Mouse (Mus musculus) brain, adult 2 months (tissue): ENCODE results near the gene Arhgdig.

ENCODE experiments used
- DNase-seq: peaks from one replicate; pipeline ENCODE4 v3.0.0; 2011; ENCODE audit warnings: low read depth, low spot score

Gene Arhgdig

DNA sequence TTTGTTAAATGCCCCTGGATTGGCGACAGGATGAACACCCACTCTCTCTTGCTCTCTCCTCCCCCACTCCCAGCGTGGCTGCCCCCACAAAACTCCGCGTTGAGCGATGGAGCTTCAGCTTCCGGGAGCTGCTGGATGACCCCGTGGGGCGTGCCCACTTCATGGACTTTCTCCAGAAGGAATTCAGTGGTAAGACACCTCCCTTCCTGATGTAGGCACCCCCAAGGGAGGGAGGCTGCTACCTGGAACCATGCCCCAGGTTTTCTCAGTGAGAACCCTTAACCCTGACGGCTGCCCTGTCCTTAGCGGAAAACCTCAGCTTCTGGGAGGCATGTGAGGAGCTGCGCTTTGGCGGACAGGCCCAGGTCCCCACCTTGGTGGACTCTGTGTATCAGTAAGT, at the start of gene Arhgdig:
Arhgdig (minus strand) TSS at position 101 of the 400 bp plus-strand sequence.
- no peak for DNase-seq

DNA sequence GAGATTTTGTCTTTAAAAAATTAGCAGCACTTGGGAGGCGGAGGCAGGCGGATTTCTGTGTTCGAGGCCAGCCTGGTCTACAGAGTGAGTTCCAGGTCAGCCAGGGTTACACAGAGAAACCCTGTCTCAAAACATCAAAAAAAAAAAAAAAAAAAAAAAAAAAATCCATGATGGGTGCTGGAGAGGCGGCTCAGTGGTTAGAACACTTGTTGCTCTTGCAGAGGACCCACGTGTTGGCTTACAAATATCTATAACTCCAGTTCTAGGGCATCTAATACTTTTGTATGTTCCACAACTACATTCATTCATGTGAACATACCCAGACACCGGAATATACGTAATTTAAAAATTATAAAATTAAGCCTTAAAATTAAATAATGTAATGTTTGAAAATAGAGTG, 47.7 kb upstream of the Arhgdig start:
- DNase-seq = no peak

DNA sequence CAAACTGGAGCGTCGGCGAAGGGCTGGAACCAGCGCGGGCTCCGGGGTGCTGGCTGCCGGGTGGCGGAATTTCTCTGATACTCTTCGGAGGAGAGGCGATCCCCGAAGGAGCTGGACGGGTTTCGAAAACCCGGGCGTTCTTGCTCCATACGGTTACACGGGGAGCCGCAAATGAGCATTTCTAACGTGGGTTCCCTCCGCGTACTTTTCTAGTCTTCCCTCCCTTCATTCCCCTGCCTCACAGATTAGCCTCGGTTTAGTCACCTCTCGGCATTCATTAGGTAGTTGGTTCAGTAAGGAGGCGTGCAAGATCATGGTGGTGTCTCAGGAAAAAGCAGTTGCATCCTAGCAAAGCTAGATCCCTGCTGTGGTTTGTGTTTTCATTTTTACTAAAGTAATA, 45.8 kb upstream of the Arhgdig start:
- DNase-seq = no peak

DNA sequence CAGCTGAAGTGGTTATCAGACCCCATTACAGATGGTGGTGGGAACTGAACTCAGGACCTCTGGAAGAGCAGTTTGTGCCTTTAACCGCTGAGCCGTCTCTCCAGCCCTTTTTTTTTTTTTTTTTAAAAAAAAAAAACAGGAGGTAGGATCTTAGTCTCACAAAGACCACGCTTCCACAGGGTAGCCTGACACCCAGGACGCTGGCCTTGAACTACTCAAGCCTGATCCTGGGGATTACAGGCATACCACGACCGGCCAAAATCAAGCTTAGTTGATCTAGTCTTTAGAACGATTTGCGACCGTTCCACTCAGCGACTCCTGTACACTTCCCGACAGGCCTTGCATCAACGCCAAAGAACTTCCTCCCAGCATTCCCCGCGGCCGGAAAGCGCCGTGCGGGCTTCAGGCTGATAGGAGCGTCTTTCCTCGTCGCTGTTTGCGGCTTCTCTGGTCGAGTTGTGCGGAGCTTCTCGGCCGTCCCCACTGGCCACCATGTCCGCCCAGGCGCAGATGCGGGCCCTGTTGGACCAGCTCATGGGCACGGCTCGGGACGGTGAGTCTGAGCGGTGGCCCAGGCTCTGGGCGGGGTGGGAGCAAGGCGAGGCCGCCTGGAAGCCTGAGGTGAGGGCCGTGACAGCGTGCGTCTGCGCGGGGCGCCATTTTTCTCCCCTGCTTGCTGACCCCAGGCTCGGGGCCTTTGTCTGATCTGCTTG, 45.1 kb upstream of the Arhgdig start, which contains the start of gene Luc7l:
Luc7l (plus strand) TSS at position 358 of the 713 bp plus-strand sequence.
- DNase-seq = peak; percentile 99

DNA sequence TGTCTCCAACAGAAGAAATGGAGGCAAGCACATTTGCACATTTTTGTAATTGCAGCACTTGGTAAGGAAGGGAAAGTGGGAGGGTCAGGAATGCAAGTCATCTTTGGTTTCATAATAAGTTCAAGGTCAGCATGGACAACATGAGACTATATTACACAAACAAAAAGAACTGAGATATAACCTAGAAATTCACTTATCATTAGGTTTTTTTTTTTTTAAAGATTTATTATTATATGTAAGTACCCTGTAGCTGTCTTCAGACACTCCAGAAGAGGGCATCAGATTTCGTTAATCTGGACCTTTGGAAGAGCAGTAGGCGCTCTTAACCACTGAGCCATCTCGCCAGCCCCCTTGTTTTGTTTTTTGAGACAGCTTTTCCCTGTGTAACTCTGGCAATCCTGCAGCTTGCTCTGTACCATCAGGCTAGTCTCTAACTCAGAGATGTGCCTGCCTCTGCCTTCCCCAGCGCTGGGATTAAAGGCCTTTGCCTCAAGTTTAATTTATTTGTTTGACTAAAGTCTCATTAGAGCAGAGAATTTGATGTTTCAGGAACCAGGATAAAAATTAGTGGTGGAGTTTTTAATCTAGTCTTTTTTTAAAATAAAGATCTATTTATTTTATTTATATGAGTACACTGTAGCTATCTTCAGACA, 44.4 kb upstream of the Arhgdig start:
- DNase-seq = no peak

DNA sequence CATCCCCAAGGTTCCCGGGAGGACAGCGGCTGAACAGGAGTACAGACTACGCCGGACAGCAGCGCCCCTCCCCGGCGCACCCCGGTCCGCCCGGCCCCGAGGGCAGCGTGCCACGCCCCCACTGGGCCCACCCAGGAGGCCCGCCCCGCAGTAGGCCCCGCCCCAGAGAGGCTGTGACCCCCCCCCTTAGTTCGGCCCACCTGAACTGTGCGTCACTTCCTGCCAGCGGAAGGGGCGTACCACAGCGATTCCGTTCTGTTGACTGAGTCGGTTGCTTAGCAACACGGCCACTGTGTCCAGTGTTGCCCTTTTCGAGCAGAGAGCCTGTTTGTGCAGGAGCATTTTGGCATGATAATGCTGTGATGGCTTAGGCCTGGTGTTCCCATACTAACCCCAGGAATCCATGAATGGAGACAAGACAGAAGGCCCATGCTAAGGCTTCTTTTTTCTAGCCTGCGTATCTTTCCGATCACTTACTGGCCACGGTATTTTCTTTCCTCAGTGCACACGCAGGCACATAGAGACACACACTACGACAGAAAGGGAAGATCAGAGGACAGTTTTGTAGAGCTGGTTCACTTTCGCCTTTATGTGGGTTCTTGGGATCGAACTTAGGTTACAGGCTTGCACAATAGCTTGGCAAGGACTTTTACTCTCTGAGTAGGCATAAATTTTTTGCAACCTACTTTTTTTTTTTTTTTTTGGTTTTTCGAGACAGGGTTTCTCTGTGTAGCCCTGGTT, 36.7 kb upstream of the Arhgdig start, which contains the start of gene Fam234a:
Fam234a (minus strand) TSS at position 142 of the 741 bp plus-strand sequence.
- peak; percentile 99 for DNase-seq

DNA sequence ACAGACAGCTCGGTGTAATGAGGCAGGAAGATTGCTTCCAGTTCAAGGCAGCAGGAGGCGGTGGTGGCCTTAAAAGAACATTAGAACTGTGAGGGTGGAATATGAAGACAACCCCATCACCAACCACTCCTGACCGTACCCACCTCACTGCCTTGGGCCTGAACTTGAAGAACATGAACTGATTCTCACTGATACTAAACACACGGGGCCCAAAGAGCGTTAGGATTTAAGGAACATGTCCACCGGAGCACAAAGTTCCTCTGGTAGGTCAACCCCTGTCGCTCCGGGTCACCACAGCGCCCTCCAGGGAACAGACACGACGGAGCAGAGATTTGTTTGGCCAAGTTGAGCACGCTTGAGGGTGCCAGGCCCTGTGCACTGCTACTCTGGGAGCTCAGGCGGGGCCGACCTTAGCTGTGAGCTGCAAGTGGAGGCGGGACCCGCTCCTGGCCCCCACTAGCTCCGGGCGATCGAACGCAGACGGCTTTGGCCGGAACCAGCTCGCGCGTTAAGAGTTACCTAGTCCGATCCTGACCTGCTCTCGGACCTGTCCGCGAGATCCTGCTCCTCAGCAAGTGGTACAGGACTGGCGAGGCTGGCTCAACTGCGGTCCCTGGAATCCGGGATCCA, 36.0 kb upstream of the Arhgdig start:
- peak; percentile 80 for DNase-seq

DNA sequence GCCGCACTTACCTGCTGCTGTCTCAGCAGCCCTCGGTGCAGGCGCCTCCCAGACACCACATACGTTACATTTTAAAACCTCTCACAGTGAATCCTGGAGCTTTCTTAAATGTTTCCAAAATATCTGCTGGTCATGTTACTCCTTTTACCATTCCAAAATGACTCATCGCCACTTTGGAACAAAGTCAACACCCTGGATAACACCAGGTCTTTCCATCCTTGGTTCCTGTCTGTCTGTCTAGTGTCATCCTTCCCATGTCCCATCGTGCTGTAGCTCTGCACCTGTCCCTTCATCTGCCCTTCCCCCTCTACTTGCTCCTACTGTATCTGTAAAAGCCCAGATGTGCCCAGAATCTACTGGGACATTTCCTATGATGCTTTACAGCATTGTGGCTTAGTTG, 33.4 kb upstream of the Arhgdig start:
- DNase-seq = no peak

DNA sequence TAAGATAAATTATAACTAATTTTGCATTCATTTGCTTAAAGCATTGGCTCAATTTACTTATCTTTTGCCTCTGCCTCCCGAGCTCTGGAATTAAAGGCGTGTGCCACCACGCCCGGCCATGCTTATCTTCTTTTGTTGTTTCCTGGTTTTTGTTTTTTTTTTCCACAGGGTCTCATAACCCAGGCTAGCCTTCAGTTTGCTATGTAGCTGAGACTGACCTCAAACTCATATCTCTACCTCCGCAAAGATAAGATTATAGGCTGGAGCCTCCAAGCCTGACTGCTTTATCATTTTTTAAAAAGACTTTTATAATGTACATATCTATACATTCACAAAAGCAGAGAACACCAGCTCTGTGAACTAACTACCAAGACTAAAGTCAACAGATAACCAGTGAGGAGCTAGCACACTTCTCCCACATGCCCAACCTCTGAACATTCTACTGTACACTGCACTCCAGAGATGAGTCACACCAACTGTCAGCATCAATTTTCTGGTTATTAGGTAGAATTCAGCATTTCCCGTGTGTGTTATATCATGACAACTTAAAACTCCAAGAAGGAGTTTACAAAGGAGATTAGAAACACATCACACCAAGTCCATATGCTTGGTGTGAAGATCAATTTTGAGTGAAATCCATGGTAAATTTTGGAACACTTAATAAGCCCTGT, 32.7 kb upstream of the Arhgdig start:
- no peak for DNase-seq

DNA sequence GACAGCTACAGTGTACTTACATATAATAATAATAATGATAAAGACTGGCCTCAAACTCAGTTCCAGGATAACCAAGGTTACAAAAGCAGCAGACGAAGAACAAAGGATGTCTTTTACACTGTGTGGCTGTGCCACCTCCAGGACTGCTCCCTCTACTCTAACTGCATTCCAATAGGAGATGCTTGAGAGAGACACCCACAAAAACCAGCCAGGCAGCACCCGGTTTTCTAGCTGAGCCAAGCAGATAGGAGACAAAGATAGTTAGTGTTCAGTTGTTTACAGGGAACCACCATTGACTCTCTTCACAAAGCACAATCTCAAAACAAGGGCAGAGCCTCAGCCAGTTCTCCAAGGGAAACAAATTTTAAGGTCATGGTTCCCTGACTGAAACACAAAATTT, 32.0 kb upstream of the Arhgdig start:
- DNase-seq = peak; percentile 83

DNA sequence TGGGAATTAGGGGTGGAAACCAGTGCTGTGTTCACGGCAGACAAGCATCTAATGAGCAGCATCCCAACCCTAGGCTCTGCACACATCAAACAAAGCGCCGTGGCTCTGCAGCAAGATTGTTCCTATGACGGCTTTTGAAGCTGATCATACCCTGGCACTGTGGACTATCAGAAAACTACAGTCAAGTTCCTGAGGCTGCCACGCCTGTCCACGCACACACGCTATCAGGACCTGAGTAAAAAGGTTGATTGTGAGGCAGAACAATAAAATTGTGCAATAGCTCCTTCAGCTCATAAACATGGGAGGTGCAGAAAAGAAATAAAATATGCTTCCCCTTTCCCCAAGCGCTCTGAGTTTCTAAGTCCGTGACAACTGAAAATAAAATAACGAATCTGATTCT, 30.1 kb upstream of the Arhgdig start:
- no peak for DNase-seq

DNA sequence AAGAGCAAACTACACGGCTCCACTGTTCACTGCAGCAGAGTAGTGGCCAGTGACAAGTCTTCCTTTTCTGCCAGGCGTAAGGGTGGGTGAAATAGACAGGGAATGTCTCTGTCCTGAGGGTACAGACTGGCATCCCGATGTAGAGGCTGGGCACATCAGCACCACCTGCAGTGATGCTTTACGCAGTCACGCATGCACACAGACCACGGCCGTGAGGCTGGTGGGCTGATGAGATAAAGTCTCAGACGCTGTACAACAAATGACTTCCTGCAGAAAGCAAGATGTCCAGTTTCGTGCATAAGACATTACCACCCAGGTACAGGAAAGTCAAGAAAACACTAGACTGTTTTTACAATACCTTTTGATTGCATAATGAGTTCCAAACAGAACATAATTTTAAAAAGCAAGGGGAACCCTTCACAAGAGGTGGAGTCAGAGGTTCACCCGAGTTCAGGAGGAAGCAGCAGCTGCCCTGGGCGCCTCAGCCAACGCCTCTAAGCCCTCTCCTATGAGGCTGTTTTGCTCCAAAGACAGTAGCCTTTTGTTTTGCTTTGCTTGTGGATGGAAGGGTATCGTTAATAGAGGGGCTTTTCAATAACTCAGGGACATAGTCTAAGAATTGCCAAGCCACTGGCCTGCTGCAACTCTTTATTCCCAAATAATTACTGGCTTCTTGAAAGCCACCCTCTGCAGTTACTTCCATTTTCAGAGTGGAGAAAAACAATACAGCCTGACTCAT, 27.7 kb upstream of the Arhgdig start:
- peak; percentile 60 for DNase-seq

DNA sequence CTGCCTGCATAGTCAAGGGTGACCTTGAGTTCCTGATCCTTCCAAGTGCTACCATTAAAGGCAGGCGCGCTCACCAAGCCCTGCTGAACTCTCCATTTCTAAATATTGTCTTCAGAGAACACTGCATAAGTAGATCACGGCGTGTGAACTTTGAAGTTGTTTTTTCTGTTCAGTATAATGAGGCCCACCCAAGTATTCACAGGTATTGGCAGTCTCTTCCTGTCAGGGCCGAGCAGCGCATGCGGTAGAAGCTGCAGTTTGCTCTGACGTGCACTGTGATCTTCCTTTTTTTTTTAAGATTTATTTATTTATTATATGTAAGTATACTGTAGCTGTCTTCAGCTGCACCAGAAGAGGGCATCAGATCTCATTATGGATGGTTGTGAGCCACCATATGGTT, 26.8 kb upstream of the Arhgdig start:
- no peak for DNase-seq

DNA sequence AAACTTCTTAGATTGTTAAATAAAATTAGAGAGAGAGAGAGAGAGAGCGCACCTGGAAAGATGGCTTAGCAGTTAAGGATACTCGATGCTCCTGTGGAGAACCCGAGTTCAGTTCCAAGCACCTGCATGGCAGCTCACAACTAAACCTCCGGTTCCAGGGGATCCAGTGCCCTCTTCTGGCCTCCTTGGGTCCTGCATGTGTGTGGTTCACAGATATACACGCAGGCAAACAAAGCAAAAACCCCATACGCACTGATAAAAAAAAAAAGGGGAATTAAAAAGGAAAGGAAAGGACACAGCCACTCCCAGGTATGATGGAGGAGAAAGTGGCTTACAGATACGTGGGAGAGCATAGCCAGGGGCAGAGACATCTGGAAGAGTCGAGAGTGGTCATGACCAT, 25.3 kb upstream of the Arhgdig start:
- DNase-seq = no peak

DNA sequence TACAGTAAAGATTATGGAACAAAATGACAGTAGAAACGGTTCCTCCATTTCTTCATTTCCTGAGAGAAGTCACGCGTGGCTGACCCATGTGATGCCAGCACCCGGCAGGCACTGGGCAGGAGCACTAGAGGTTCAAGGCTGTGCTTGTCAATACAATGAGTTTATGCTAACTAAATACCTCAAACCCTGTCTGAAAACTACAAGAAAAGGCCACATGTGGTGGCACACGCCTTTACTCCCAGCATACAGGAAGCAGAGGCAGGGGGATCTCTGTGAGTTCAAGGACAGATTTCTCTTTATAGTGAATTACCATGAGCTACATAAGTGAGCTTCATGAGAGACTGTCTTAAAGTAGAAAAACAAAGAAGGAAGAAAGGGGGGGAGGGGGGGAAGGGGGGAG, 23.6 kb upstream of the Arhgdig start:
- no peak for DNase-seq

DNA sequence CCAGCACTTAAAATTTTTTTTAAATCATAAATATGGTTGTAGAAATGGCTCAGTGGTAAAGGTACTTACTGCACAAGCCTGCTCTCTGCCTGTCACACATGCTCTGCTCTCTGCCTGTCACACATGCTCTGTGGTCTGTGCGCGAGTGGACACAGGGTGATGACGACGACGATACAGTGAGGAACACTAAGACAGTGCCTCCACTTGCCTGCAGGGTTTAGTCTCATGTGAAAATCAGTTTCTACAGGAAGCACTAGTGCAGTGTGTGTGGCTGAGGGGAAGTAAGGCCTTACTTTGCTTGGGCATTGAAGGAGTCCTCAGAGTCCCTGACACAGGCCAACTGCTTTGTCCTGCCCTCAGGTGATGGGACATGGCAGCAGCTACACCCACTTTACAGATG, 22.2 kb upstream of the Arhgdig start:
- no peak for DNase-seq

DNA sequence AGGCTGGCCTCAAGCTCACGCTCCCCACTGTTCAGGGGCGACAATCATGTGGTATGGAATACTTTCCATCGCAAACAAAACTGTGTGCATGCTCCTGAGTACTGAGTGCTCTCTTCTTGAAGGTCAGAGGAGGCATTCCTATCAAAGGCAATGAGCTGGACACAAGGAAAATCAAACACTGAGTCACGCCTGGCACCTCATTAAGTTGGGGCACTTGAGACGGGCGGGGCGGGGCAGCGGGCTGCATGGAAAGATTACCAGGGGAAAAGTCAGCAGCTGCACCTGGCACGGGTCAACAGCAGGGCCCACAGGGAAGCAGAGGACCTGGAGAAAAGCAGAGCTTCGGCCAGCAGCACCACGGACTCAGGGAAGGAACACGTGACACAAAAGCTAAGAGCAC, 17.6 kb upstream of the Arhgdig start:
- no peak for DNase-seq

DNA sequence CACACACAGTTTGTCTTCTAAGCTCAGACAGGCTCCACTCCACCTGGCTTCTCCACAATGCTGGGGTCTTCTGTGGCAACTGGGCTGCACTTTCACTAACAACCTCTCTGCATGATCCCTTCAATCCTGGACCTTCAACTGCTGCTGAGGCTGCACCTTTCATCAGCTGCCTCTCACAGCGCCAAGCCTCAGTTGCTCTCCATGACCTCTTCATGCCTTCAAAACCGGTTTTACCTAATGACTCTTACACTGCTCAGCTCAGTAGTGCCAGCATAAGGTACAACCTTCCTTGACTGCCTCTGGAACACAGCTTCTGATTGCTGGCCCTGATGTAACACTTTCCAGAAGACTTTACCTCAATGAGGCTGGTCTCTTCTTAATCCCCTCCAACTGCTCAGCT, 13.9 kb upstream of the Arhgdig start:
- no peak for DNase-seq

DNA sequence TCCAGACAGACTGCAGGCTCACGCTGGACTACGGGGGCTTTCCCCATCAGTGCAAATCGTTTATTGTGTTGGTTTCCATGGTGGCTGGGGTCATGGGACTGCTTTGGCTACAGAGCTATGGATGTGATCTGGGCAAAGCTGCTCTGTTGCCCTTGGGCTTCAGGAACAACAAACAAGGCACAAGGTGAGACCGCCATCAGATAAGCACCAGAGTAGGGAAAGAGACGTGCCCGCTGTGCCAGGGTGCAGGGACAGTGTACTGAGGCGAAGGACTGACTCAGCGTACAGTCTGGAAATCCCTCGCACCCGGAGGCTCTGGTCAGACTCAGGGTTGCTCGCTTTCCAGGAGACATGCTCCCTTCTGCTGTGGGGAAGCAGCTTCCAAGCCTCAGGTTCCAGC, 5.1 kb upstream of the Arhgdig start:
- DNase-seq = no peak

DNA sequence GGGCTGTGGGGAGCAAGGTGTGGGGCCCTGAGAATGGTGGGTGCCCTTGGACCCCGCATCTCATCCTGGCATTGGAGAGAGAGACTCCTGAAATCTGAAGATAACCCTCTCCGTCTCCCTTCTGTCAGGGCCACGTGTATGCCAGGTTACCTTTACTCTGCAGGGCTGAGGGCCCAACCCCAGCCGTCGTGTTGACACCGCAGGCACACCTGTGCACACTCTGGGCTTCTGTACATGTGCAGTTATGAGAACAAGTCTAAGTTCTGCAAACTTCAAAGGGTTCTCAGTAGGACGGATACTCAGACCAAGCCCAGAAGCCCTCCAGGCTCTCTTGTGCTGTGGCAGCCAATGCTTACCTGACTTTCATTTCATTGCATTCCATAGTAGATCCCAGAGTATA, 4.7 kb upstream of the Arhgdig start:
- DNase-seq = no peak

DNA sequence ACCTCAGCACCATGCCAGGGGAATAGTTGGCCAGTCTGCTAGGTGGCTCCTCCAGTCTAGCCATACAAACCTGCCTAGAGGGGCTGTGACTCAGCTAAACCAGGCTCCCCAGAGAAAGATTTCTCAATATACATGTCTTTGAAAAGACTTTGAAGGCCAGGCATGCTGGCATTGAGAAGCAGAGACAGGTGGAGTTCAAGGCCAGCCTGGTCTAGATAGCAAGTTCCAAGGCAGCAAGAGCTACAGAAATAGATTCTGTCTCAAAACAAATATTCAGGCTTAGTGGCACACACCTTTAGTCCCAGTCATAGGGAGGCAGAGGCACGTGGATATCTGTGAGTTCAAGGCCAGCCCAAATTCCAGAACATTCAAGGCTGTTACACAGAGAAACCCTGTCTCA, 1.2 kb downstream of the Arhgdig start:
- DNase-seq = no peak
